Mouse (Mus musculus): ENCODE measurements at regions not wholly inside any gene's neighbourhood (a gene's known extent, or its start where the extent isn't known, plus 50 kb on each side); places are given as distances from the start of the nearest gene placed in this dataset.

DNA sequence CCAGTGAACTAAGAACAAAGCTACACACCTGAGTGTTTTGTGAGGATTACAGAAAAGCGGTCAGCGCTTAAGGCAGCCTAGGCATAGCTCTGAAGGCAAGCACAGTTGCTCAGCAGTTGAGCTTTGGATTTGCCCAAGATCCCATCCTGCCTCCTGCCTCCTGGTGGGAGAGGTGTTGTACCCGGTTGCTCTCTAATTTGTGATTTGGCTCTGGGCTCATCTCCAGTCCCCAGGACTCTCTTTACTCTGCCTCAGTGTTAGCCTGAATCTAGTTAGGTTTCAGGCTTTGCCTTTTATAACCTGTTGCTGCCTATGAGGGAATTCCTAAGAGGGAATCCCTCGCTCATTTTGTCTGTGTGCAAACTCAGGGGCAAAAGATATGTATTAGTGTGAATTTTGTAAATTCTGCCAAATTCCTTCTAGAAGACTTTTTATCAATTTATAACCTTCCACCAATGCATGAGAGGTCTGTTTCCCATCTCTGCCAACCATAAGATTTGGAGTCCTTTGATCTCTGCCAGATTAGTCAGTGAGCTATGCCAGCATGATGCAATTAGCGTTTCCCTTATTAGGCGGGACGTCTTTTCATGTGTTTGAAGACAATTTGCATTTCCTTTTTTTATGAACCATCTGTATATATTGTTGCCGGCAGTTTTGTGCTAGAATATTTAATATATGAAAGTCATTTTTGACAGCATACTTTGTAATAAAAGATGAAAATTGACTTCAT, 176.4 kb downstream of the Gas1 start:
- TF ChIP-seq JUND (conservative IDR thresholded peaks at IDR 0.05; ENCODE audit: low read depth, low read length): no peak
- TF ChIP-seq EP300 (IDR thresholded peaks at IDR 0.05; ENCODE audit: low read length): no peak
- TF ChIP-seq RCOR1 (conservative IDR thresholded peaks at IDR 0.05; ENCODE audit: low read depth, low read length): no peak
- TF ChIP-seq CHD2 (IDR thresholded peaks at IDR 0.05; ENCODE audit: low read length): no peak
- TF ChIP-seq TCF12 (IDR thresholded peaks at IDR 0.05; ENCODE audit: low read depth, low read length): no peak
- no peak for TF ChIP-seq PAX5 (IDR thresholded peaks at IDR 0.05; ENCODE audit: low read length)
- TF ChIP-seq ETS1 (conservative IDR thresholded peaks at IDR 0.05; ENCODE audit: low read depth, low read length): no peak
- no peak for TF ChIP-seq MYC (IDR thresholded peaks at IDR 0.05; ENCODE audit: low read depth, low read length)
- TF ChIP-seq POLR2AphosphoS2 (IDR thresholded peaks at IDR 0.05; ENCODE audit: low read depth, low read length): no peak
- no peak for TF ChIP-seq MAX (IDR thresholded peaks at IDR 0.05; ENCODE audit: low read length)
- no peak for TF ChIP-seq USF2 (conservative IDR thresholded peaks at IDR 0.05; ENCODE audit: low read depth, low read length)
- TF ChIP-seq SIN3A (IDR thresholded peaks at IDR 0.05; ENCODE audit: low read length): no peak
- in situ Hi-C loops (cut with MboI; ENCODE audit: low pct_ligation_motif_present, low pct_unique_long_range_greater_than_20kb, low sequenced_read_pairs) (no loop called here), dilution Hi-C loops (cut with MboI; ENCODE audit: extremely low pct_ligation_motif_present, extremely low pct_unique_long_range_greater_than_20kb, low sequenced_read_pairs) (no loop called here)
- H3K79me2 ChIP-seq (replicated peaks; ENCODE audit: control insufficient read depth, extremely low read depth, insufficient read depth, poor library complexity, severe bottlenecking): no peaks in the 10 kb centered on the region
- no peaks in the 10 kb centered on the region for H3K36me3 ChIP-seq (replicated peaks in 1 of 2; ENCODE audit: control insufficient read depth in 1 of 2, insufficient read depth in 1 of 2, low read length in 1 of 2)
- no peak overlapping the region for H3K9ac ChIP-seq (ENCODE audit: insufficient read depth, low read depth)
- H3K27me3 ChIP-seq (replicated peaks): no peaks in the 10 kb centered on the region
- H3K4me1 ChIP-seq (ENCODE audit: control insufficient read depth in 1 of 2, insufficient read depth in 2 of 2): no peaks in the 10 kb centered on the region
- peaks cover 65% of the 10 kb centered on the region for H3K9me3 ChIP-seq (replicated peaks; ENCODE audit: low read length)
- H3K4me2 ChIP-seq (ENCODE audit: insufficient read depth, low read depth, poor library complexity, severe bottlenecking): no peak overlapping the region
- H3K4me3 ChIP-seq (replicated peaks in 1 of 3; ENCODE audit: low read depth in 2 of 3, low read length in 2 of 3, poor library complexity in 1 of 3): no peak overlapping the region
- no peak for DNase-seq (ENCODE audit: extremely low read depth)
- no peak overlapping the region for H3K27ac ChIP-seq (ENCODE audit: insufficient read depth, low read depth)

DNA sequence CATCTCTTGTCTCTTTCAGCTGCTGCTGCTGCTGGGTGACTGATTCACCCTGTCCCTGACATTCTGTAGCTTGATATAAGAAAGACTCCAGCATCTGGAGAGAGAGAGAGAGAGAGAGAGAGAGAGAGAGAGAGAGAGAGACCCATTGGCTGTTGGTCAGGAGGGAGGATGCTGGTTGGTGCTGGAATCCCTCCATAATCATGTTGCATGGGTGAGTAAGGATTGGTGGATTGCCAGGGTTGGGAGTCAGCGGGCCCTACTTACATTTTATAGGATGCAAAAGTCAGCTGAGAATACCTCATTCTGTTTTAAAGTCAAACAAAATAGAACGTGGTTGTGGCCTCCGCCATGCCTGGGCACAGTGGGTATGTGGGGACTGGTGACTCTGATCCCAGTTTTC, 174.5 kb upstream of the Tut7 start:
- no peak for TF ChIP-seq UBTF (IDR thresholded peaks at IDR 0.05; ENCODE audit: low read depth, low read length)
- no peak for TF ChIP-seq TCF12 (IDR thresholded peaks at IDR 0.05; ENCODE audit: low read depth, low read length)
- no peak for TF ChIP-seq NRF1 (IDR thresholded peaks at IDR 0.05; ENCODE audit: low read depth, low read length)
- TF ChIP-seq ZC3H11A (IDR thresholded peaks at IDR 0.05; ENCODE audit: low read depth, low read length): no peak
- no peak for TF ChIP-seq HCFC1 (IDR thresholded peaks at IDR 0.05; ENCODE audit: low read depth, low read length)
- no peak for TF ChIP-seq JUND (conservative IDR thresholded peaks at IDR 0.05; ENCODE audit: low read depth, low read length)
- Histone ChIP-seq H3K4me2 (ENCODE audit: insufficient read depth, low read depth, poor library complexity, severe bottlenecking) (no peak overlapping the region), H3K27me3 (replicated peaks) (no peaks in the 10 kb centered on the region), H3K9ac (ENCODE audit: insufficient read depth, low read depth) (no peak overlapping the region), H3K9me3 (replicated peaks; ENCODE audit: low read length) (peaks cover 74% of the 10 kb centered on the region), H3K4me1 (ENCODE audit: control insufficient read depth in 1 of 2, insufficient read depth in 2 of 2) (no peaks in the 10 kb centered on the region), H3K4me3 (replicated peaks in 1 of 3; ENCODE audit: low read depth in 2 of 3, low read length in 2 of 3, poor library complexity in 1 of 3) (no peak overlapping the region), H3K36me3 (replicated peaks in 1 of 2; ENCODE audit: control insufficient read depth in 1 of 2, insufficient read depth in 1 of 2, low read length in 1 of 2) (no peaks in the 10 kb centered on the region), H3K79me2 (replicated peaks; ENCODE audit: control insufficient read depth, extremely low read depth, insufficient read depth, poor library complexity, severe bottlenecking) (no peaks in the 10 kb centered on the region), H3K27ac (ENCODE audit: insufficient read depth, low read depth) (no peak overlapping the region)
- DNase-seq (ENCODE audit: extremely low read depth): no peak
- in situ Hi-C loops (cut with MboI; ENCODE audit: low pct_ligation_motif_present, low pct_unique_long_range_greater_than_20kb, low sequenced_read_pairs): no loop called here
- dilution Hi-C loops (cut with MboI; ENCODE audit: extremely low pct_ligation_motif_present, extremely low pct_unique_long_range_greater_than_20kb, low sequenced_read_pairs): no loop called here

All from CH12.LX (cell line).